Comparison of ENCODE assay signal across 8 mouse cellular contexts in the genomic region with DNA sequence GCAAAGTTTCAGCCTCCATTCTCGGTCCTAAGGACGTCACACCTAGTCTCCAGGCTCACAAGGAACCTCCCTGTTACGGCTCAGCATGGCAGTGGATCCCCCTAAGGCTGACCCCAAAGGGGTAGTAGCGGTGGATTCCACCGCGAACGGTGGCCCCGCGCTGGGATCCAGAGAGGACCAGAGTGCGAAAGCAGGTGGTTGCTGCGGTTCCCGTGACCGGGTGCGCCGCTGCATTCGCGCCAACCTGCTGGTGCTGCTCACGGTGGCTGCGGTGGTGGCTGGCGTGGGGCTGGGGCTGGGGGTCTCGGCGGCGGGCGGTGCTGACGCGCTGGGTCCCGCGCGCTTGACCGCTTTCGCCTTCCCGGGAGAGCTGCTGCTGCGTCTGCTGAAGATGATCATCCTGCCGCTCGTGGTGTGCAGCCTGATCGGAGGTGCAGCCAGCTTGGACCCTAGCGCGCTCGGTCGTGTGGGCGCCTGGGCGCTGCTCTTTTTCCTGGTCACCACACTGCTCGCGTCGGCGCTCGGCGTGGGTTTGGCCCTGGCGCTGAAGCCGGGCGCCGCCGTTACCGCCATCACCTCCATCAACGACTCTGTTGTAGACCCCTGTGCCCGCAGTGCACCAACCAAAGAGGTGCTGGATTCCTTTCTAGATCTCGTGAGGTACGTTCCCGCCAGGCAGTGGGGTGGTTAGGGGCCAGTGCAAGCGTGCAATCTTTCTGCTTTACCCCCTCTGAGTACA. TPM values are rescaled to one million over a fixed set of nuclear protein-coding genes. Genes with fewer than 3 reads are reported as not detected.
DNase-seq lines count a peak whose midpoint lies in the region; ATAC-seq and TF ChIP-seq lines count a peak whose summit lies in the region.

No protein-coding gene starts in this region.

- WGBS in forebrain, embryonic 13.5 days = under 1% methylated on average over 47 of the region's 60 CpGs
- WGBS in intestine, embryonic 15.5 days = under 1% methylated on average over 58 of the region's 60 CpGs
- WGBS in lung, embryonic 14.5 days = under 1% methylated on average over 60 of the region's 60 CpGs
- 2% methylated on average over 60 of the region's 60 CpGs for WGBS in olfactory bulb, adult 2 months

- H3K27me3 ChIP-seq in forebrain, embryonic 13.5 days = peaks cover 3% of the 10 kb centered on the region; the same call in 1 of the 2 replicates
- no peaks in the 10 kb centered on the region for H3K27me3 ChIP-seq in intestine, embryonic 15.5 days (replicated peaks)
- H3K27me3 ChIP-seq in lung, embryonic 14.5 days (ENCODE audit: insufficient read depth, low read length) = no peaks in the 10 kb centered on the region

- peak overlapping the region; percentile 60 for H3K4me3 ChIP-seq in forebrain, embryonic 13.5 days
- H3K4me3 ChIP-seq in intestine, embryonic 15.5 days (replicated peaks) = peak overlapping the region; percentile 78
- peak overlapping the region; percentile 71 for H3K4me3 ChIP-seq in lung, embryonic 14.5 days (ENCODE audit: low read depth, low read length)
- H3K4me3 ChIP-seq in olfactory bulb, adult 2 months (ENCODE audit: insufficient read depth, low read depth, low read length) = peak overlapping the region; percentile 50

- peak; percentile 22; the same call in 1 of the 2 replicates for ATAC-seq in forebrain, embryonic 13.5 days
- peak; percentile 22 for ATAC-seq in intestine, embryonic 15.5 days
- ATAC-seq in lung, embryonic 14.5 days (ENCODE audit: insufficient read depth) = peak; percentile 26; the same call in 1 of the 2 replicates

- TF ChIP-seq POLR2A in olfactory bulb, adult 2 months (IDR thresholded peaks at IDR 0.05; ENCODE audit: insufficient read depth, low read depth, low read length) = no peak

- H3K4me2 ChIP-seq in forebrain, embryonic 13.5 days = peak overlapping the region; percentile 100
- H3K4me2 ChIP-seq in intestine, embryonic 15.5 days (replicated peaks) = peak overlapping the region; percentile 99
- peak overlapping the region; percentile 100 for H3K4me2 ChIP-seq in lung, embryonic 14.5 days

- H3K4me1 ChIP-seq in forebrain, embryonic 13.5 days = peaks cover 44% of the 10 kb centered on the region
- H3K4me1 ChIP-seq in intestine, embryonic 15.5 days (replicated peaks) = peaks cover 26% of the 10 kb centered on the region
- H3K4me1 ChIP-seq in lung, embryonic 14.5 days (ENCODE audit: insufficient read depth) = peaks cover 10% of the 10 kb centered on the region
- peaks cover 22% of the 10 kb centered on the region for H3K4me1 ChIP-seq in olfactory bulb, adult 2 months (ENCODE audit: control insufficient read depth, insufficient read depth, low read length)

- H3K27ac ChIP-seq in forebrain, embryonic 13.5 days = no peak overlapping the region
- peak overlapping the region; percentile 36 for H3K27ac ChIP-seq in intestine, embryonic 15.5 days
- H3K27ac ChIP-seq in lung, embryonic 14.5 days (ENCODE audit: low read depth) = peak overlapping the region; percentile 65; the same call in 1 of the 2 replicates
- H3K27ac ChIP-seq in olfactory bulb, adult 2 months (ENCODE audit: insufficient read depth, low read depth, low read length) = no peak overlapping the region

- peaks cover 4% of the 10 kb centered on the region; the same call in 1 of the 2 replicates for H3K36me3 ChIP-seq in forebrain, embryonic 13.5 days (ENCODE audit: poor library complexity, severe bottlenecking)
- no peaks in the 10 kb centered on the region for H3K36me3 ChIP-seq in intestine, embryonic 15.5 days
- no peaks in the 10 kb centered on the region for H3K36me3 ChIP-seq in lung, embryonic 14.5 days (ENCODE audit: insufficient read depth)

- DNase-seq in gastrocnemius, postnatal 10 days = peak; percentile 35
- no peak for DNase-seq in gastrocnemius, adult 8-10 months (ENCODE audit: low spot score in 2 of 2)
- DNase-seq in NIH3T3 (ENCODE audit: low read depth) = peak; percentile 37
- DNase-seq in lung, embryonic 14.5 days = peak; percentile 51
- DNase-seq in cerebellum, adult 8-10 months = no peak

- no peak for TF ChIP-seq CTCF in lung, embryonic 14.5 days (IDR thresholded peaks at IDR 0.05; ENCODE audit: low read depth)
- no peak for TF ChIP-seq CTCF in olfactory bulb, adult 2 months (IDR thresholded peaks at IDR 0.05; ENCODE audit: insufficient read depth, low read depth, low read length)

- no peaks in the 10 kb centered on the region for H3K9me3 ChIP-seq in forebrain, embryonic 13.5 days (replicated peaks)
- H3K9me3 ChIP-seq in intestine, embryonic 15.5 days = no peaks in the 10 kb centered on the region
- H3K9me3 ChIP-seq in lung, embryonic 14.5 days (ENCODE audit: low read depth, low read length) = no peaks in the 10 kb centered on the region

- peak overlapping the region; percentile 79 for H3K9ac ChIP-seq in forebrain, embryonic 13.5 days
- peak overlapping the region; percentile 78 for H3K9ac ChIP-seq in intestine, embryonic 15.5 days
- peak overlapping the region; percentile 72 for H3K9ac ChIP-seq in lung, embryonic 14.5 days

RNA-seq across cellular contexts. Expression of gene Slc1a5, which starts 0.8 kb away (rescaled TPM):
- 10 to 100 TPM; 32.5 to 34.9 TPM for total RNA-seq in gastrocnemius, postnatal 10 days (2021)
- 10 to 100 TPM in 3 of 4 experiments, 1 to 10 TPM in 1; 8.7 to 30.2 (median 14.9) TPM for total RNA-seq in gastrocnemius, adult 8-10 months (2022)
- 16.0 and 17.1 TPM in 2 replicates for polyA plus RNA-seq in forebrain, embryonic 13.5 days (2015; fragmentation: Nextera tagmentation; extraction: Ambion mirVana)
- 61.8 and 64.0 TPM in 2 replicates for polyA plus RNA-seq in intestine, embryonic 15.5 days (2015; fragmentation: Nextera tagmentation; extraction: Ambion mirVana)
- 32.6 and 35.7 TPM in 2 replicates for polyA plus RNA-seq in lung, embryonic 14.5 days (2014; fragmentation: Nextera tagmentation; extraction: Ambion mirVana)
- polyA plus RNA-seq in olfactory bulb, adult 2 months (2012; ENCODE audit: insufficient read depth, insufficient read length, low replicate concordance, missing spikeins) = not detected in 2 replicates

RNA-seq across cellular contexts. Expression of gene Strn4, which starts 33.7 kb away (rescaled TPM):
- total RNA-seq in gastrocnemius, postnatal 10 days (2021) = 10 to 100 TPM; 42.3 to 46.1 TPM
- total RNA-seq in gastrocnemius, adult 8-10 months (2022) = 10 to 100 TPM; 11.0 to 15.6 (median 14.0) TPM
- 147 and 164 TPM in 2 replicates for polyA plus RNA-seq in forebrain, embryonic 13.5 days (2015; fragmentation: Nextera tagmentation; extraction: Ambion mirVana)
- polyA plus RNA-seq in intestine, embryonic 15.5 days (2015; fragmentation: Nextera tagmentation; extraction: Ambion mirVana) = 77.3 and 85.5 TPM in 2 replicates
- 117 and 134 TPM in 2 replicates for polyA plus RNA-seq in lung, embryonic 14.5 days (2014; fragmentation: Nextera tagmentation; extraction: Ambion mirVana)
- polyA plus RNA-seq in olfactory bulb, adult 2 months (2012; ENCODE audit: insufficient read depth, insufficient read length, low replicate concordance, missing spikeins) = not detected in 2 replicates

RNA-seq across cellular contexts. Expression of gene Fkrp, which starts 34.5 kb away (rescaled TPM):
- total RNA-seq in gastrocnemius, postnatal 10 days (2021) = 10 to 100 TPM; 23.2 to 23.3 TPM
- 10 to 100 TPM; 55.5 to 67.9 (median 62.9) TPM for total RNA-seq in gastrocnemius, adult 8-10 months (2022)
- 24.0 and 28.0 TPM in 2 replicates for polyA plus RNA-seq in forebrain, embryonic 13.5 days (2015; fragmentation: Nextera tagmentation; extraction: Ambion mirVana)
- polyA plus RNA-seq in intestine, embryonic 15.5 days (2015; fragmentation: Nextera tagmentation; extraction: Ambion mirVana) = 25.1 and 25.6 TPM in 2 replicates
- 27.7 and 31.9 TPM in 2 replicates for polyA plus RNA-seq in lung, embryonic 14.5 days (2014; fragmentation: Nextera tagmentation; extraction: Ambion mirVana)
- polyA plus RNA-seq in olfactory bulb, adult 2 months (2012; ENCODE audit: insufficient read depth, insufficient read length, low replicate concordance, missing spikeins) = not detected in 2 replicates

RNA-seq across cellular contexts. Expression of gene Ap2s1, which starts 43.8 kb away (rescaled TPM):
- 10 to 100 TPM; 65.4 to 71.9 TPM for total RNA-seq in gastrocnemius, postnatal 10 days (2021)
- 10 to 100 TPM; 37.0 to 54.4 (median 47.1) TPM for total RNA-seq in gastrocnemius, adult 8-10 months (2022)
- polyA plus RNA-seq in forebrain, embryonic 13.5 days (2015; fragmentation: Nextera tagmentation; extraction: Ambion mirVana) = 328 and 333 TPM in 2 replicates
- 248 and 256 TPM in 2 replicates for polyA plus RNA-seq in intestine, embryonic 15.5 days (2015; fragmentation: Nextera tagmentation; extraction: Ambion mirVana)
- polyA plus RNA-seq in lung, embryonic 14.5 days (2014; fragmentation: Nextera tagmentation; extraction: Ambion mirVana) = 287 and 295 TPM in 2 replicates
- not detected in 2 replicates for polyA plus RNA-seq in olfactory bulb, adult 2 months (2012; ENCODE audit: insufficient read depth, insufficient read length, low replicate concordance, missing spikeins)

Comparison
In these comparisons a context has a peak if more than half of its experiments do, and no peak if none do; other contexts are left out.
1. DNase-seq: peak in gastrocnemius, postnatal 10 days (single experiment), NIH3T3 (single experiment) and lung, embryonic 14.5 days (single experiment); none in gastrocnemius, adult 8-10 months (0 of 2) and cerebellum, adult 8-10 months (single experiment).
2. H3K27ac ChIP-seq: peak in intestine, embryonic 15.5 days (single experiment) and lung, embryonic 14.5 days (single experiment); none in forebrain, embryonic 13.5 days (single experiment) and olfactory bulb, adult 2 months (single experiment).
3. RNA of gene Slc1a5, which starts 0.8 kb away (polyA plus RNA-seq): 61.8 to 64.0 TPM in intestine, embryonic 15.5 days, 32.6 to 35.7 TPM in lung, embryonic 14.5 days and 16.0 to 17.1 TPM in forebrain, embryonic 13.5 days; not detected in olfactory bulb, adult 2 months; every median in the first group is over 10 times any median in the second.
4. Peak in every context shown above with its lines, with median percentiles within 50 percentile points of each other: ATAC-seq, H3K4me2 ChIP-seq, H3K4me3 ChIP-seq and H3K9ac ChIP-seq.